Mouse (Mus musculus): ENCODE data around the gene Sh2d7. TPM values are rescaled to one million over a fixed set of nuclear protein-coding genes. Genes with fewer than 3 reads are reported as not detected.

Sh2d7 gene
- polyA plus RNA-seq, 1 experiment from 2014 or later, result not detected

GRCm38 (mm10) chr9:54531421-54531820, 7.4 kb upstream of the Sh2d7 start:
- H3K9ac ChIP-seq (ENCODE audit: low read length), result no peak overlapping the region
- H3K4me1 ChIP-seq (ENCODE audit: control insufficient read depth in 2 of 2, insufficient read depth in 2 of 2, low read length in 2 of 2), result no peaks in the 10 kb centered on the region
- no peak overlapping the region for H3K4me2 ChIP-seq (ENCODE audit: low read length)
- H3K9me3 ChIP-seq (ENCODE audit: control insufficient read depth, low read length), result no peaks in the 10 kb centered on the region
- H3K27me3 ChIP-seq (ENCODE audit: control insufficient read depth, insufficient read depth, low read length), result no peaks in the 10 kb centered on the region
- no peak for ATAC-seq (ENCODE audit: insufficient number of reproducible peaks, insufficient read depth, low FRiP score, low read depth)
- no peak overlapping the region for H3K27ac ChIP-seq (replicated peaks in 1 of 2; ENCODE audit: control insufficient read depth in 1 of 2, insufficient read depth in 1 of 2, low read depth in 2 of 2, low read length in 2 of 2)
- H3K4me3 ChIP-seq (ENCODE audit: control insufficient read depth in 1 of 2, insufficient read depth in 1 of 2, low read depth in 1 of 2, low read length in 2 of 2), result no peak overlapping the region
- H3K36me3 ChIP-seq (ENCODE audit: control insufficient read depth, insufficient read depth, low read length), result no peaks in the 10 kb centered on the region

GRCm38 (mm10) chr9:54532926-54533325, 5.9 kb upstream of the Sh2d7 start:
- H3K4me2 ChIP-seq (ENCODE audit: low read length), result no peak overlapping the region
- no peaks in the 10 kb centered on the region for H3K9me3 ChIP-seq (ENCODE audit: control insufficient read depth, low read length)
- H3K27ac ChIP-seq (replicated peaks in 1 of 2; ENCODE audit: control insufficient read depth in 1 of 2, insufficient read depth in 1 of 2, low read depth in 2 of 2, low read length in 2 of 2), result no peak overlapping the region
- H3K4me3 ChIP-seq (ENCODE audit: control insufficient read depth in 1 of 2, insufficient read depth in 1 of 2, low read depth in 1 of 2, low read length in 2 of 2), result no peak overlapping the region
- H3K36me3 ChIP-seq (ENCODE audit: control insufficient read depth, insufficient read depth, low read length), result no peaks in the 10 kb centered on the region
- H3K4me1 ChIP-seq (ENCODE audit: control insufficient read depth in 2 of 2, insufficient read depth in 2 of 2, low read length in 2 of 2), result no peaks in the 10 kb centered on the region
- WGBS, result 84% methylated on average over 2 of the region's 2 CpGs
- H3K27me3 ChIP-seq (ENCODE audit: control insufficient read depth, insufficient read depth, low read length), result no peaks in the 10 kb centered on the region
- no peak for ATAC-seq (ENCODE audit: insufficient number of reproducible peaks, insufficient read depth, low FRiP score, low read depth)
- no peak overlapping the region for H3K9ac ChIP-seq (ENCODE audit: low read length)

GRCm38 (mm10) chr9:54533975-54534374, 4.8 kb upstream of the Sh2d7 start:
- Histone ChIP-seq H3K27me3 (ENCODE audit: control insufficient read depth, insufficient read depth, low read length) (no peaks in the 10 kb centered on the region), H3K4me1 (ENCODE audit: control insufficient read depth in 2 of 2, insufficient read depth in 2 of 2, low read length in 2 of 2) (no peaks in the 10 kb centered on the region), H3K36me3 (ENCODE audit: control insufficient read depth, insufficient read depth, low read length) (no peaks in the 10 kb centered on the region), H3K4me3 (ENCODE audit: control insufficient read depth in 1 of 2, insufficient read depth in 1 of 2, low read depth in 1 of 2, low read length in 2 of 2) (no peak overlapping the region), H3K4me2 (ENCODE audit: low read length) (no peak overlapping the region), H3K9me3 (ENCODE audit: control insufficient read depth, low read length) (no peaks in the 10 kb centered on the region), H3K9ac (ENCODE audit: low read length) (no peak overlapping the region), H3K27ac (replicated peaks in 1 of 2; ENCODE audit: control insufficient read depth in 1 of 2, insufficient read depth in 1 of 2, low read depth in 2 of 2, low read length in 2 of 2) (no peak overlapping the region)
- ATAC-seq (ENCODE audit: insufficient number of reproducible peaks, insufficient read depth, low FRiP score, low read depth), result no peak
- 56% methylated on average over 5 of the region's 5 CpGs for WGBS

GRCm38 (mm10) chr9:54536236-54536635, 2.5 kb upstream of the Sh2d7 start:
- WGBS, result 73% methylated on average over 7 of the region's 7 CpGs
- Histone ChIP-seq H3K4me1 (ENCODE audit: control insufficient read depth in 2 of 2, insufficient read depth in 2 of 2, low read length in 2 of 2) (no peaks in the 10 kb centered on the region), H3K9me3 (ENCODE audit: control insufficient read depth, low read length) (no peaks in the 10 kb centered on the region), H3K27ac (replicated peaks in 1 of 2; ENCODE audit: control insufficient read depth in 1 of 2, insufficient read depth in 1 of 2, low read depth in 2 of 2, low read length in 2 of 2) (no peak overlapping the region), H3K9ac (ENCODE audit: low read length) (no peak overlapping the region), H3K4me3 (ENCODE audit: control insufficient read depth in 1 of 2, insufficient read depth in 1 of 2, low read depth in 1 of 2, low read length in 2 of 2) (no peak overlapping the region), H3K36me3 (ENCODE audit: control insufficient read depth, insufficient read depth, low read length) (no peaks in the 10 kb centered on the region), H3K27me3 (ENCODE audit: control insufficient read depth, insufficient read depth, low read length) (no peaks in the 10 kb centered on the region), H3K4me2 (ENCODE audit: low read length) (no peak overlapping the region)
- no peak for ATAC-seq (ENCODE audit: insufficient number of reproducible peaks, insufficient read depth, low FRiP score, low read depth)

GRCm38 (mm10) chr9:54537030-54537429, 1.8 kb upstream of the Sh2d7 start:
- H3K9ac ChIP-seq (ENCODE audit: low read length), result no peak overlapping the region
- H3K27ac ChIP-seq (replicated peaks in 1 of 2; ENCODE audit: control insufficient read depth in 1 of 2, insufficient read depth in 1 of 2, low read depth in 2 of 2, low read length in 2 of 2), result no peak overlapping the region
- H3K27me3 ChIP-seq (ENCODE audit: control insufficient read depth, insufficient read depth, low read length), result no peaks in the 10 kb centered on the region
- H3K9me3 ChIP-seq (ENCODE audit: control insufficient read depth, low read length), result no peaks in the 10 kb centered on the region
- no peak overlapping the region for H3K4me3 ChIP-seq (ENCODE audit: control insufficient read depth in 1 of 2, insufficient read depth in 1 of 2, low read depth in 1 of 2, low read length in 2 of 2)
- no peaks in the 10 kb centered on the region for H3K4me1 ChIP-seq (ENCODE audit: control insufficient read depth in 2 of 2, insufficient read depth in 2 of 2, low read length in 2 of 2)
- 61% methylated on average over 4 of the region's 4 CpGs for WGBS
- ATAC-seq (ENCODE audit: insufficient number of reproducible peaks, insufficient read depth, low FRiP score, low read depth), result no peak
- H3K4me2 ChIP-seq (ENCODE audit: low read length), result no peak overlapping the region
- no peaks in the 10 kb centered on the region for H3K36me3 ChIP-seq (ENCODE audit: control insufficient read depth, insufficient read depth, low read length)

- Histone ChIP-seq H3K27me3 (ENCODE audit: control insufficient read depth, insufficient read depth, low read length) (no peaks in the 10 kb centered on the region), H3K27ac (replicated peaks in 1 of 2; ENCODE audit: control insufficient read depth in 1 of 2, insufficient read depth in 1 of 2, low read depth in 2 of 2, low read length in 2 of 2) (no peak overlapping the region), H3K36me3 (ENCODE audit: control insufficient read depth, insufficient read depth, low read length) (no peaks in the 10 kb centered on the region), H3K9ac (ENCODE audit: low read length) (no peak overlapping the region), H3K4me2 (ENCODE audit: low read length) (no peak overlapping the region), H3K4me1 (ENCODE audit: control insufficient read depth in 2 of 2, insufficient read depth in 2 of 2, low read length in 2 of 2) (no peaks in the 10 kb centered on the region), H3K9me3 (ENCODE audit: control insufficient read depth, low read length) (no peaks in the 10 kb centered on the region), H3K4me3 (ENCODE audit: control insufficient read depth in 1 of 2, insufficient read depth in 1 of 2, low read depth in 1 of 2, low read length in 2 of 2) (no peak overlapping the region)
- WGBS, result 79% methylated on average over 3 of the region's 3 CpGs
- no peak for ATAC-seq (ENCODE audit: insufficient number of reproducible peaks, insufficient read depth, low FRiP score, low read depth)
Observed at GRCm38 (mm10) chr9:54537480-54537879, 1.3 kb upstream of the Sh2d7 start.

- H3K4me2 ChIP-seq (ENCODE audit: low read length), result no peak overlapping the region
- H3K9ac ChIP-seq (ENCODE audit: low read length), result no peak overlapping the region
- ATAC-seq (ENCODE audit: insufficient number of reproducible peaks, insufficient read depth, low FRiP score, low read depth), result no peak
- no peaks in the 10 kb centered on the region for H3K36me3 ChIP-seq (ENCODE audit: control insufficient read depth, insufficient read depth, low read length)
- H3K9me3 ChIP-seq (ENCODE audit: control insufficient read depth, low read length), result no peaks in the 10 kb centered on the region
- no peak overlapping the region for H3K27ac ChIP-seq (replicated peaks in 1 of 2; ENCODE audit: control insufficient read depth in 1 of 2, insufficient read depth in 1 of 2, low read depth in 2 of 2, low read length in 2 of 2)
- no peak overlapping the region for H3K4me3 ChIP-seq (ENCODE audit: control insufficient read depth in 1 of 2, insufficient read depth in 1 of 2, low read depth in 1 of 2, low read length in 2 of 2)
- H3K4me1 ChIP-seq (ENCODE audit: control insufficient read depth in 2 of 2, insufficient read depth in 2 of 2, low read length in 2 of 2), result no peaks in the 10 kb centered on the region
- 94% methylated on average over 3 of the region's 3 CpGs for WGBS
- no peaks in the 10 kb centered on the region for H3K27me3 ChIP-seq (ENCODE audit: control insufficient read depth, insufficient read depth, low read length)
Observed at GRCm38 (mm10) chr9:54538244-54538643, 540 bp upstream of the Sh2d7 start.

- Histone ChIP-seq H3K4me2 (ENCODE audit: low read length) (no peak overlapping the region), H3K4me1 (ENCODE audit: control insufficient read depth in 2 of 2, insufficient read depth in 2 of 2, low read length in 2 of 2) (no peaks in the 10 kb centered on the region; a peak in 1 of 4 replicates), H3K27ac (replicated peaks in 1 of 2; ENCODE audit: control insufficient read depth in 1 of 2, insufficient read depth in 1 of 2, low read depth in 2 of 2, low read length in 2 of 2) (no peak overlapping the region), H3K36me3 (ENCODE audit: control insufficient read depth, insufficient read depth, low read length) (no peaks in the 10 kb centered on the region), H3K27me3 (ENCODE audit: control insufficient read depth, insufficient read depth, low read length) (no peaks in the 10 kb centered on the region), H3K4me3 (ENCODE audit: control insufficient read depth in 1 of 2, insufficient read depth in 1 of 2, low read depth in 1 of 2, low read length in 2 of 2) (no peak overlapping the region), H3K9ac (ENCODE audit: low read length) (no peak overlapping the region), H3K9me3 (ENCODE audit: control insufficient read depth, low read length) (no peaks in the 10 kb centered on the region)
- ATAC-seq (ENCODE audit: insufficient number of reproducible peaks, insufficient read depth, low FRiP score, low read depth), result no peak
- WGBS, result 51% methylated on average over 5 of the region's 5 CpGs
Observed at GRCm38 (mm10) chr9:54540801-54541200, 2.0 kb downstream of the Sh2d7 start.
